In the genomic region with DNA sequence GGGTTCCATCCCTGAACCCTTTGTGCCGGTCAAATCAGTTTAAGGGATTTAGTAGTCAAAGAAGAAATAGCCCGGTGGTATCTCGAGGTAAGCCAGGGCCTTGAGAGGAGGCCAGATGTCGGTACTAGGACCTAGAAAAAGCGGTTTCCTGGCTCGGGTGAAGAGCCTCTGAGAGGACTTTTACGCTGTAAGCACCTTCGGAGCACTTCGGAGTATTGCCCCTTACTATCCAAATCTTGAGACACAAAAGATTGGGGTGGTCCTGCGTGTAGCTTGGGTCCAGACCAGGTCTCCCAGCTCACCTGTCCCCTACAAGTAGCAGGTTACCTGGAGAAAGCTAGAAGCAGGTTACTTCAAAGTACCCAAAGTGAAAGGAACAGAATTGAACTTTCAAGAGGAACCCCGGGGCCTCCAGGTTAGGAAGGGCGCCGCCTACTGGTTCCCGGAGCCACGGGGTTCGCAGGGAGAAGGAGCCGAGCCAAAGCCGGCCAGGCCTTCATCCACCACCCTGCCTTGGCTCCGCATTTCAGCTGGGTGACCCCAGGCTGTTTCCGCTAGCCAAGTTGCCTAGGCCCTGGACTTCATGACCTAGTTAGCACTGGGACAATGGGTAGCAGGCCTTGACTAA, we compare ENCODE assay signal across 8 mouse cellular contexts. TPM values are rescaled to one million over a fixed set of nuclear protein-coding genes. Genes with fewer than 3 reads are reported as not detected.
DNase-seq lines count a peak whose midpoint lies in the region; ATAC-seq and TF ChIP-seq lines count a peak whose summit lies in the region.

No protein-coding gene starts in this region.

- peaks cover 46% of the 10 kb centered on the region for H3K27me3 ChIP-seq in ES-Bruce4 (ENCODE audit: control insufficient read depth, insufficient read depth, low read length, poor library complexity, severe bottlenecking)
- peaks cover 52% of the 10 kb centered on the region for H3K27me3 ChIP-seq in embryonic facial prominence, embryonic 15.5 days
- peaks cover 73% of the 10 kb centered on the region for H3K27me3 ChIP-seq in hindbrain, embryonic 14.5 days (ENCODE audit: control insufficient read depth, insufficient read depth, low read length)
- H3K27me3 ChIP-seq in liver, embryonic 12.5 days (replicated peaks): peaks cover 96% of the 10 kb centered on the region
- H3K27me3 ChIP-seq in midbrain, postnatal 0 days (ENCODE audit: insufficient read depth, low read length): peaks cover 20% of the 10 kb centered on the region; the same call in 1 of the 2 replicates

- WGBS in embryonic facial prominence, embryonic 15.5 days: 23% methylated on average over 20 of the region's 20 CpGs
- WGBS in hindbrain, embryonic 14.5 days: 8% methylated on average over 20 of the region's 20 CpGs
- WGBS in liver, embryonic 12.5 days (ENCODE audit: insufficient replicate concordance): 4% methylated on average over 20 of the region's 20 CpGs
- WGBS in midbrain, postnatal 0 days: 16% methylated on average over 15 of the region's 20 CpGs

- no peak overlapping the region for H3K27ac ChIP-seq in ES-Bruce4 (ENCODE audit: insufficient read depth, low read length)
- H3K27ac ChIP-seq in embryonic facial prominence, embryonic 15.5 days (replicated peaks): peak overlapping the region; percentile 48; the same call in 1 of the 2 replicates
- peak overlapping the region; percentile 84 for H3K27ac ChIP-seq in hindbrain, embryonic 14.5 days
- H3K27ac ChIP-seq in liver, embryonic 12.5 days: no peak overlapping the region
- peak overlapping the region; percentile 2; the same call in 1 of the 2 replicates for H3K27ac ChIP-seq in midbrain, postnatal 0 days (ENCODE audit: low read depth, low read length)

- peak; percentile 60 for TF ChIP-seq CTCF in ES-Bruce4 (IDR thresholded peaks at IDR 0.05; ENCODE audit: low read depth, low read length)
- peak; percentile 65 for TF ChIP-seq CTCF in midbrain, postnatal 0 days (IDR thresholded peaks at IDR 0.05)

- DNase-seq in cerebellum, adult 9-10 months: peak; percentile 17
- DNase-seq in cerebellum, adult 9-11 months: no peak
- no peak for DNase-seq in hindbrain, embryonic 14.5 days (ENCODE audit: low spot score)
- DNase-seq in midbrain, postnatal 0 days (ENCODE audit: low spot score): peak; percentile 38
- DNase-seq in yolk sac, embryonic 10.5 days (ENCODE audit: low spot score): peak; percentile 19

- peak overlapping the region; percentile 43 for H3K4me2 ChIP-seq in embryonic facial prominence, embryonic 15.5 days (replicated peaks)
- peak overlapping the region; percentile 49 for H3K4me2 ChIP-seq in hindbrain, embryonic 14.5 days (replicated peaks)
- H3K4me2 ChIP-seq in liver, embryonic 12.5 days: peak overlapping the region; percentile 21
- H3K4me2 ChIP-seq in midbrain, postnatal 0 days (ENCODE audit: low read depth, low read length, poor library complexity, severe bottlenecking): peak overlapping the region; percentile 51

- no peak overlapping the region for H3K9ac ChIP-seq in ES-Bruce4 (ENCODE audit: low read depth, poor library complexity, severe bottlenecking)
- peak overlapping the region; percentile 6; the same call in 1 of the 2 replicates for H3K9ac ChIP-seq in embryonic facial prominence, embryonic 15.5 days
- H3K9ac ChIP-seq in hindbrain, embryonic 14.5 days: peak overlapping the region; percentile 60
- no peak overlapping the region for H3K9ac ChIP-seq in liver, embryonic 12.5 days
- H3K9ac ChIP-seq in midbrain, postnatal 0 days (replicated peaks; ENCODE audit: low read length, poor library complexity, severe bottlenecking): peak overlapping the region; percentile 33; the same call in 1 of the 2 replicates

- no peaks in the 10 kb centered on the region for H3K4me1 ChIP-seq in ES-Bruce4 (ENCODE audit: control insufficient read depth, insufficient read depth, low read length)
- peaks cover 77% of the 10 kb centered on the region for H3K4me1 ChIP-seq in embryonic facial prominence, embryonic 15.5 days
- H3K4me1 ChIP-seq in hindbrain, embryonic 14.5 days (replicated peaks; ENCODE audit: control insufficient read depth, insufficient read depth, low read length): peaks cover 19% of the 10 kb centered on the region
- H3K4me1 ChIP-seq in liver, embryonic 12.5 days: peaks cover 12% of the 10 kb centered on the region
- H3K4me1 ChIP-seq in midbrain, postnatal 0 days (ENCODE audit: insufficient read depth, low read length): peaks cover 12% of the 10 kb centered on the region

- no peak for TF ChIP-seq EP300 in ES-Bruce4 (IDR thresholded peaks at IDR 0.05; ENCODE audit: insufficient read depth, low read depth, low read length)

- H3K36me3 ChIP-seq in ES-Bruce4 (ENCODE audit: control insufficient read depth, insufficient read depth, low read length, poor library complexity, severe bottlenecking): no peaks in the 10 kb centered on the region
- no peaks in the 10 kb centered on the region for H3K36me3 ChIP-seq in embryonic facial prominence, embryonic 15.5 days
- 0 out of 2 replicates have a peak, but pooled peaks cover 4% of the 10 kb centered on the region for H3K36me3 ChIP-seq in hindbrain, embryonic 14.5 days (replicated peaks; ENCODE audit: control insufficient read depth, insufficient read depth)
- no peaks in the 10 kb centered on the region for H3K36me3 ChIP-seq in liver, embryonic 12.5 days
- no peaks in the 10 kb centered on the region for H3K36me3 ChIP-seq in midbrain, postnatal 0 days (ENCODE audit: insufficient read depth, low read length)

- H3K4me3 ChIP-seq in ES-Bruce4 (ENCODE audit: low read depth, low read length): no peak overlapping the region
- H3K4me3 ChIP-seq in embryonic facial prominence, embryonic 15.5 days (replicated peaks): peak overlapping the region; percentile 36
- H3K4me3 ChIP-seq in hindbrain, embryonic 14.5 days (replicated peaks; ENCODE audit: low read length): peak overlapping the region; percentile 35
- peak overlapping the region; percentile 16; the same call in 1 of the 2 replicates for H3K4me3 ChIP-seq in liver, embryonic 12.5 days
- H3K4me3 ChIP-seq in midbrain, postnatal 0 days (ENCODE audit: low read depth, low read length): peak overlapping the region; percentile 32

- no peaks in the 10 kb centered on the region for H3K9me3 ChIP-seq in ES-Bruce4 (replicated peaks; ENCODE audit: control insufficient read depth, insufficient read depth, low read length, poor library complexity, severe bottlenecking)
- no peaks in the 10 kb centered on the region for H3K9me3 ChIP-seq in embryonic facial prominence, embryonic 15.5 days (replicated peaks)
- no peaks in the 10 kb centered on the region for H3K9me3 ChIP-seq in hindbrain, embryonic 14.5 days (ENCODE audit: control insufficient read depth, low read length)
- no peaks in the 10 kb centered on the region for H3K9me3 ChIP-seq in liver, embryonic 12.5 days (replicated peaks)
- H3K9me3 ChIP-seq in midbrain, postnatal 0 days (ENCODE audit: low read length): no peaks in the 10 kb centered on the region

- no peak for TF ChIP-seq POLR2A in ES-Bruce4 (IDR thresholded peaks at IDR 0.05; ENCODE audit: insufficient read depth, low read length)

- ATAC-seq in embryonic facial prominence, embryonic 15.5 days (ENCODE audit: insufficient number of reproducible peaks, low FRiP score, low TSS enrichment, low read depth): no peak
- ATAC-seq in hindbrain, embryonic 14.5 days (ENCODE audit: low FRiP score): no peak
- no peak for ATAC-seq in liver, embryonic 12.5 days
- no peak for ATAC-seq in midbrain, postnatal 0 days (ENCODE audit: low FRiP score)

RNA-seq across cellular contexts. Expression of gene Irx5, which starts 6.8 kb away (rescaled TPM):
- 0.25 and 0.55 TPM in 2 replicates for polyA plus RNA-seq in ES-Bruce4 (2011; ENCODE audit: insufficient read depth, insufficient read length, low read depth, missing spikeins)
- polyA plus RNA-seq in embryonic facial prominence, embryonic 15.5 days (2015; fragmentation: Nextera tagmentation; extraction: Ambion mirVana): 20.2 and 23.1 TPM in 2 replicates
- polyA plus RNA-seq in hindbrain, embryonic 14.5 days (2014; fragmentation: Nextera tagmentation; extraction: Ambion mirVana): 11.0 and 14.5 TPM in 2 replicates
- 0.32 and 0.38 TPM in 2 replicates for polyA plus RNA-seq in liver, embryonic 12.5 days (2016; fragmentation: Nextera tagmentation; extraction: Ambion mirVana)
- total RNA-seq in midbrain, postnatal 0 days (2014; rRNA removed): 30.5 and 37.7 TPM in 2 replicates
- 14.1 and 16.1 TPM in 2 replicates for polyA plus RNA-seq in midbrain, postnatal 0 days (2015; fragmentation: Nextera tagmentation; extraction: Ambion mirVana)

Comparison
In these comparisons a context has a peak if more than half of its experiments do, and no peak if none do; other contexts are left out.
1. DNase-seq: peak in cerebellum, adult 9-10 months (single experiment), midbrain, postnatal 0 days (single experiment) and yolk sac, embryonic 10.5 days (single experiment); none in cerebellum, adult 9-11 months (single experiment) and hindbrain, embryonic 14.5 days (single experiment).
2. H3K27ac ChIP-seq: peak in embryonic facial prominence, embryonic 15.5 days (single experiment), hindbrain, embryonic 14.5 days (single experiment) and midbrain, postnatal 0 days (single experiment); none in ES-Bruce4 (single experiment) and liver, embryonic 12.5 days (single experiment).
3. H3K9ac ChIP-seq: peak in embryonic facial prominence, embryonic 15.5 days (single experiment), hindbrain, embryonic 14.5 days (single experiment) and midbrain, postnatal 0 days (single experiment); none in ES-Bruce4 (single experiment) and liver, embryonic 12.5 days (single experiment).
4. Peak in every context shown above with its lines, with median percentiles within 50 percentile points of each other: H3K4me2 ChIP-seq.